Mouse (Mus musculus): ENCODE data around the gene Nfkbil1. TPM values are rescaled to one million over a fixed set of nuclear protein-coding genes. Genes with fewer than 3 reads are reported as not detected.
A peak's percentile ranks its signal among the peaks of the same experiment; 100 is the strongest.

The Nfkbil1 gene
- polyA plus RNA-seq, 1 experiment from 2014 or later, result 3.1 TPM

GRCm38 (mm10) chr17:35233114-35233980 lies 2.2 kb downstream of the Nfkbil1 start, which contains the start of gene Atp6v1g2:
TSS of gene Atp6v1g2 (plus strand) at chr17:35233660.
- H3K36me3 ChIP-seq (ENCODE audit: control insufficient read depth, insufficient read depth, low read length), result peaks cover 58% of the 10 kb centered on the region
- H3K4me3 ChIP-seq (ENCODE audit: control insufficient read depth in 1 of 2, insufficient read depth in 1 of 2, low read depth in 1 of 2, low read length in 2 of 2), result peak within 1 kb of the TSS in 1 of 2 experiments; percentile 67; a peak in 3 of 4 replicates
- peaks cover 7 to 25% of the 10 kb centered on the region in 2 experiments for H3K4me1 ChIP-seq (ENCODE audit: control insufficient read depth in 2 of 2, insufficient read depth in 2 of 2, low read length in 2 of 2)
- H3K9ac ChIP-seq (ENCODE audit: low read length), result peak within 1 kb of the TSS; percentile 91
- 60% methylated on average over 18 of the region's 18 CpGs for WGBS
- H3K4me2 ChIP-seq (ENCODE audit: low read length), result peak within 1 kb of the TSS; percentile 82
- H3K27ac ChIP-seq (replicated peaks in 1 of 2; ENCODE audit: control insufficient read depth in 1 of 2, insufficient read depth in 1 of 2, low read depth in 2 of 2, low read length in 2 of 2), result peak within 1 kb of the TSS; percentile 63 to 86
- H3K27me3 ChIP-seq (ENCODE audit: control insufficient read depth, insufficient read depth, low read length), result no peaks in the 10 kb centered on the region
- H3K9me3 ChIP-seq (ENCODE audit: control insufficient read depth, low read length), result no peaks in the 10 kb centered on the region
- 0 out of 2 replicates have a peak, but pooled peaks have one; percentile 9 for ATAC-seq (ENCODE audit: insufficient number of reproducible peaks, insufficient read depth, low FRiP score, low read depth)

GRCm38 (mm10) chr17:35232659-35233058 lies 2.9 kb downstream of the Nfkbil1 start:
- peak overlapping the region; percentile 82; the same call in 1 of the 2 replicates for H3K4me2 ChIP-seq (ENCODE audit: low read length)
- H3K27ac ChIP-seq (replicated peaks in 1 of 2; ENCODE audit: control insufficient read depth in 1 of 2, insufficient read depth in 1 of 2, low read depth in 2 of 2, low read length in 2 of 2), result peak overlapping the region in 1 of 2 experiments; percentile 86; a peak in 1 of 4 replicates
- 77% methylated on average over 5 of the region's 5 CpGs for WGBS
- H3K27me3 ChIP-seq (ENCODE audit: control insufficient read depth, insufficient read depth, low read length), result no peaks in the 10 kb centered on the region
- H3K36me3 ChIP-seq (ENCODE audit: control insufficient read depth, insufficient read depth, low read length), result peaks cover 60% of the 10 kb centered on the region
- H3K4me1 ChIP-seq (ENCODE audit: control insufficient read depth in 2 of 2, insufficient read depth in 2 of 2, low read length in 2 of 2), result peaks cover 7 to 25% of the 10 kb centered on the region in 2 experiments
- no peak overlapping the region for H3K4me3 ChIP-seq (ENCODE audit: control insufficient read depth in 1 of 2, insufficient read depth in 1 of 2, low read depth in 1 of 2, low read length in 2 of 2)
- no peak for ATAC-seq (ENCODE audit: insufficient number of reproducible peaks, insufficient read depth, low FRiP score, low read depth)
- peak overlapping the region; percentile 27; the same call in 1 of the 2 replicates for H3K9ac ChIP-seq (ENCODE audit: low read length)
- no peaks in the 10 kb centered on the region for H3K9me3 ChIP-seq (ENCODE audit: control insufficient read depth, low read length)

- Histone ChIP-seq H3K9ac (ENCODE audit: low read length) (peak overlapping the region; percentile 27; the same call in 1 of the 2 replicates), H3K27me3 (ENCODE audit: control insufficient read depth, insufficient read depth, low read length) (no peaks in the 10 kb centered on the region), H3K36me3 (ENCODE audit: control insufficient read depth, insufficient read depth, low read length) (peaks cover 63% of the 10 kb centered on the region), H3K9me3 (ENCODE audit: control insufficient read depth, low read length) (no peaks in the 10 kb centered on the region), H3K4me1 (ENCODE audit: control insufficient read depth in 2 of 2, insufficient read depth in 2 of 2, low read length in 2 of 2) (peaks cover 7 to 25% of the 10 kb centered on the region in 2 experiments), H3K4me3 (ENCODE audit: control insufficient read depth in 1 of 2, insufficient read depth in 1 of 2, low read depth in 1 of 2, low read length in 2 of 2) (no peak overlapping the region), H3K4me2 (ENCODE audit: low read length) (no peak overlapping the region), H3K27ac (replicated peaks in 1 of 2; ENCODE audit: control insufficient read depth in 1 of 2, insufficient read depth in 1 of 2, low read depth in 2 of 2, low read length in 2 of 2) (no peak overlapping the region)
- ATAC-seq (ENCODE audit: insufficient number of reproducible peaks, insufficient read depth, low FRiP score, low read depth), result no peak
- WGBS, result 14% methylated on average over 12 of the region's 12 CpGs
Measured at GRCm38 (mm10) chr17:35232043-35232442, 3.5 kb downstream of the Nfkbil1 start.

- Histone ChIP-seq H3K4me3 (ENCODE audit: control insufficient read depth in 1 of 2, insufficient read depth in 1 of 2, low read depth in 1 of 2, low read length in 2 of 2) (no peak overlapping the region), H3K36me3 (ENCODE audit: control insufficient read depth, insufficient read depth, low read length) (peaks cover 66% of the 10 kb centered on the region), H3K9ac (ENCODE audit: low read length) (peak overlapping the region; percentile 21; the same call in 1 of the 2 replicates), H3K27me3 (ENCODE audit: control insufficient read depth, insufficient read depth, low read length) (no peaks in the 10 kb centered on the region), H3K9me3 (ENCODE audit: control insufficient read depth, low read length) (no peaks in the 10 kb centered on the region), H3K4me2 (ENCODE audit: low read length) (no peak overlapping the region), H3K4me1 (ENCODE audit: control insufficient read depth in 2 of 2, insufficient read depth in 2 of 2, low read length in 2 of 2) (peaks cover 7 to 22% of the 10 kb centered on the region in 2 experiments), H3K27ac (replicated peaks in 1 of 2; ENCODE audit: control insufficient read depth in 1 of 2, insufficient read depth in 1 of 2, low read depth in 2 of 2, low read length in 2 of 2) (no peak overlapping the region)
- ATAC-seq (ENCODE audit: insufficient number of reproducible peaks, insufficient read depth, low FRiP score, low read depth), result no peak
- 91% methylated on average over 10 of the region's 10 CpGs for WGBS
Measured at GRCm38 (mm10) chr17:35231022-35231421, 4.6 kb downstream of the Nfkbil1 start.

GRCm38 (mm10) chr17:35226561-35227046 lies 9.0 kb downstream of the Nfkbil1 start:
- Histone ChIP-seq H3K4me3 (ENCODE audit: control insufficient read depth in 1 of 2, insufficient read depth in 1 of 2, low read depth in 1 of 2, low read length in 2 of 2) (no peak overlapping the region), H3K27ac (replicated peaks in 1 of 2; ENCODE audit: control insufficient read depth in 1 of 2, insufficient read depth in 1 of 2, low read depth in 2 of 2, low read length in 2 of 2) (0 out of 4 replicates have a peak overlapping the region, but pooled peaks of 1 of the 2 experiments have one; percentile 31), H3K9ac (ENCODE audit: low read length) (no peak overlapping the region), H3K36me3 (ENCODE audit: control insufficient read depth, insufficient read depth, low read length) (peaks cover 67% of the 10 kb centered on the region), H3K9me3 (ENCODE audit: control insufficient read depth, low read length) (no peaks in the 10 kb centered on the region), H3K4me1 (ENCODE audit: control insufficient read depth in 2 of 2, insufficient read depth in 2 of 2, low read length in 2 of 2) (peaks cover 0 to 1% of the 10 kb centered on the region in 2 experiments; a peak in 2 of 4 replicates), H3K27me3 (ENCODE audit: control insufficient read depth, insufficient read depth, low read length) (no peaks in the 10 kb centered on the region), H3K4me2 (ENCODE audit: low read length) (no peak overlapping the region)
- 70% methylated on average over 14 of the region's 14 CpGs for WGBS
- ATAC-seq (ENCODE audit: insufficient number of reproducible peaks, insufficient read depth, low FRiP score, low read depth), result no peak

GRCm38 (mm10) chr17:35225456-35225855 lies 10.1 kb downstream of the Nfkbil1 start:
- WGBS, result 93% methylated on average over 5 of the region's 5 CpGs
- ATAC-seq (ENCODE audit: insufficient number of reproducible peaks, insufficient read depth, low FRiP score, low read depth), result no peak
- peaks cover 66% of the 10 kb centered on the region for H3K36me3 ChIP-seq (ENCODE audit: control insufficient read depth, insufficient read depth, low read length)

GRCm38 (mm10) chr17:35224641-35225040 lies 11.0 kb downstream of the Nfkbil1 start:
- WGBS, result 90% methylated on average over 4 of the region's 4 CpGs
- no peaks in the 10 kb centered on the region for H3K9me3 ChIP-seq (ENCODE audit: control insufficient read depth, low read length)
- no peak overlapping the region for H3K9ac ChIP-seq (ENCODE audit: low read length)
- ATAC-seq (ENCODE audit: insufficient number of reproducible peaks, insufficient read depth, low FRiP score, low read depth), result no peak
- H3K4me3 ChIP-seq (ENCODE audit: control insufficient read depth in 1 of 2, insufficient read depth in 1 of 2, low read depth in 1 of 2, low read length in 2 of 2), result no peak overlapping the region
- no peak overlapping the region for H3K4me2 ChIP-seq (ENCODE audit: low read length)
- H3K27me3 ChIP-seq (ENCODE audit: control insufficient read depth, insufficient read depth, low read length), result no peaks in the 10 kb centered on the region
- peaks cover 3 to 9% of the 10 kb centered on the region in 2 experiments for H3K4me1 ChIP-seq (ENCODE audit: control insufficient read depth in 2 of 2, insufficient read depth in 2 of 2, low read length in 2 of 2)
- peaks cover 66% of the 10 kb centered on the region for H3K36me3 ChIP-seq (ENCODE audit: control insufficient read depth, insufficient read depth, low read length)
- no peak overlapping the region for H3K27ac ChIP-seq (replicated peaks in 1 of 2; ENCODE audit: control insufficient read depth in 1 of 2, insufficient read depth in 1 of 2, low read depth in 2 of 2, low read length in 2 of 2)

More at GRCm38 (mm10) chr17:35225456-35225855, 10.1 kb downstream of the Nfkbil1 start:
- H3K4me3 ChIP-seq (ENCODE audit: control insufficient read depth in 1 of 2, insufficient read depth in 1 of 2, low read depth in 1 of 2, low read length in 2 of 2), result no peak overlapping the region
- H3K4me2 ChIP-seq (ENCODE audit: low read length), result no peak overlapping the region
- H3K9ac ChIP-seq (ENCODE audit: low read length), result no peak overlapping the region
- peaks cover 0 to 2% of the 10 kb centered on the region in 2 experiments; a peak in 2 of 4 replicates for H3K4me1 ChIP-seq (ENCODE audit: control insufficient read depth in 2 of 2, insufficient read depth in 2 of 2, low read length in 2 of 2)
- no peaks in the 10 kb centered on the region for H3K27me3 ChIP-seq (ENCODE audit: control insufficient read depth, insufficient read depth, low read length)
- no peak overlapping the region for H3K27ac ChIP-seq (replicated peaks in 1 of 2; ENCODE audit: control insufficient read depth in 1 of 2, insufficient read depth in 1 of 2, low read depth in 2 of 2, low read length in 2 of 2)
- no peaks in the 10 kb centered on the region for H3K9me3 ChIP-seq (ENCODE audit: control insufficient read depth, low read length)

Measured in heart, embryonic 14.5 days (tissue).